Mouse (Mus musculus): Measurements from ENCODE around the gene Card9. TPM values are rescaled to one million over a fixed set of nuclear protein-coding genes. Genes with fewer than 3 reads are reported as not detected.

Gene Card9
- polyA plus RNA-seq (2014; fragmentation: Nextera tagmentation; extraction: Ambion mirVana), result 1.9 and 2.1 TPM in 2 replicates

GRCm38 (mm10) chr2:26360772-26361171, at the start of gene Card9:
Card9 (minus strand) TSS chr2:26360918.
- no peak for ATAC-seq (ENCODE audit: low FRiP score)

GRCm38 (mm10) chr2:26410091-26410490, 49.4 kb upstream of the Card9 start:
- H3K36me3 ChIP-seq (replicated peaks; ENCODE audit: control insufficient read depth, insufficient read depth), result peaks cover 68% of the 10 kb centered on the region
- ATAC-seq (ENCODE audit: low FRiP score), result no peak
- H3K27me3 ChIP-seq (ENCODE audit: control insufficient read depth, insufficient read depth, low read length), result no peaks in the 10 kb centered on the region
- no peak overlapping the region for H3K27ac ChIP-seq
- peaks cover 35% of the 10 kb centered on the region for H3K4me1 ChIP-seq (replicated peaks; ENCODE audit: control insufficient read depth, insufficient read depth, low read length)
- no peak overlapping the region for H3K4me2 ChIP-seq (replicated peaks)
- H3K9ac ChIP-seq, result no peak overlapping the region
- WGBS, result 67% methylated on average over 5 of the region's 5 CpGs
- no peak for DNase-seq (ENCODE audit: low spot score)
- no peak overlapping the region for H3K4me3 ChIP-seq (replicated peaks; ENCODE audit: low read length)
- H3K9me3 ChIP-seq (ENCODE audit: control insufficient read depth, low read length), result no peaks in the 10 kb centered on the region

More at GRCm38 (mm10) chr2:26360772-26361171, at the start of gene Card9:
- WGBS, result 61% methylated on average over 3 of the region's 3 CpGs
- no peak for DNase-seq (ENCODE audit: low spot score)
- Histone ChIP-seq H3K36me3 (replicated peaks; ENCODE audit: control insufficient read depth, insufficient read depth) (peaks cover 38% of the 10 kb centered on the region), H3K9me3 (ENCODE audit: control insufficient read depth, low read length) (no peaks in the 10 kb centered on the region), H3K27ac (no peak within 1 kb of the TSS), H3K4me1 (replicated peaks; ENCODE audit: control insufficient read depth, insufficient read depth, low read length) (no peaks in the 10 kb centered on the region), H3K4me2 (replicated peaks) (no peak within 1 kb of the TSS), H3K4me3 (replicated peaks; ENCODE audit: low read length) (no peak within 1 kb of the TSS), H3K9ac (no peak within 1 kb of the TSS), H3K27me3 (ENCODE audit: control insufficient read depth, insufficient read depth, low read length) (no peaks in the 10 kb centered on the region)

GRCm38 (mm10) chr2:26409362-26409761, 48.6 kb upstream of the Card9 start:
- H3K4me3 ChIP-seq (replicated peaks; ENCODE audit: low read length), result peak overlapping the region; percentile 95
- peaks cover 41% of the 10 kb centered on the region for H3K4me1 ChIP-seq (replicated peaks; ENCODE audit: control insufficient read depth, insufficient read depth, low read length)
- no peak overlapping the region for H3K27ac ChIP-seq
- no peak for DNase-seq (ENCODE audit: low spot score)
- peak overlapping the region; percentile 92 for H3K9ac ChIP-seq
- peak overlapping the region; percentile 99 for H3K4me2 ChIP-seq (replicated peaks)
- no peaks in the 10 kb centered on the region for H3K9me3 ChIP-seq (ENCODE audit: control insufficient read depth, low read length)
- no peaks in the 10 kb centered on the region for H3K27me3 ChIP-seq (ENCODE audit: control insufficient read depth, insufficient read depth, low read length)
- peaks cover 61% of the 10 kb centered on the region for H3K36me3 ChIP-seq (replicated peaks; ENCODE audit: control insufficient read depth, insufficient read depth)
- ATAC-seq (ENCODE audit: low FRiP score), result no peak
- WGBS, result 64% methylated on average over 3 of the region's 3 CpGs

GRCm38 (mm10) chr2:26408515-26409356, 48.0 kb upstream of the Card9 start, which contains the start of gene Inpp5e:
Inpp5e (minus strand) TSS chr2:26409203.
- Histone ChIP-seq H3K36me3 (replicated peaks; ENCODE audit: control insufficient read depth, insufficient read depth) (peaks cover 54% of the 10 kb centered on the region), H3K4me1 (replicated peaks; ENCODE audit: control insufficient read depth, insufficient read depth, low read length) (peaks cover 41% of the 10 kb centered on the region), H3K27me3 (ENCODE audit: control insufficient read depth, insufficient read depth, low read length) (no peaks in the 10 kb centered on the region), H3K9ac (peak within 1 kb of the TSS; percentile 92), H3K9me3 (ENCODE audit: control insufficient read depth, low read length) (no peaks in the 10 kb centered on the region), H3K27ac (peak within 1 kb of the TSS; percentile 79), H3K4me2 (replicated peaks) (peak within 1 kb of the TSS; percentile 99), H3K4me3 (replicated peaks; ENCODE audit: low read length) (peak within 1 kb of the TSS; percentile 95)
- under 1% methylated on average over 57 of the region's 57 CpGs for whole genome bisulfite sequencing
- DNase-seq (ENCODE audit: low spot score) (peak; percentile 98), ATAC-seq (ENCODE audit: low FRiP score) (peak; percentile 92)

- no peaks in the 10 kb centered on the region for H3K27me3 ChIP-seq (ENCODE audit: control insufficient read depth, insufficient read depth, low read length)
- WGBS, result 83% methylated on average over 8 of the region's 8 CpGs
- H3K4me3 ChIP-seq (replicated peaks; ENCODE audit: low read length), result no peak overlapping the region
- no peak overlapping the region for H3K27ac ChIP-seq
- H3K4me1 ChIP-seq (replicated peaks; ENCODE audit: control insufficient read depth, insufficient read depth, low read length), result peaks cover 38% of the 10 kb centered on the region
- DNase-seq (ENCODE audit: low spot score) (no peak), ATAC-seq (ENCODE audit: low FRiP score) (no peak)
- H3K4me2 ChIP-seq (replicated peaks), result no peak overlapping the region
- no peak overlapping the region for H3K9ac ChIP-seq
- H3K9me3 ChIP-seq (ENCODE audit: control insufficient read depth, low read length), result no peaks in the 10 kb centered on the region
- H3K36me3 ChIP-seq (replicated peaks; ENCODE audit: control insufficient read depth, insufficient read depth), result peaks cover 54% of the 10 kb centered on the region
Measured at GRCm38 (mm10) chr2:26403306-26403705, 42.6 kb upstream of the Card9 start.

DNA sequence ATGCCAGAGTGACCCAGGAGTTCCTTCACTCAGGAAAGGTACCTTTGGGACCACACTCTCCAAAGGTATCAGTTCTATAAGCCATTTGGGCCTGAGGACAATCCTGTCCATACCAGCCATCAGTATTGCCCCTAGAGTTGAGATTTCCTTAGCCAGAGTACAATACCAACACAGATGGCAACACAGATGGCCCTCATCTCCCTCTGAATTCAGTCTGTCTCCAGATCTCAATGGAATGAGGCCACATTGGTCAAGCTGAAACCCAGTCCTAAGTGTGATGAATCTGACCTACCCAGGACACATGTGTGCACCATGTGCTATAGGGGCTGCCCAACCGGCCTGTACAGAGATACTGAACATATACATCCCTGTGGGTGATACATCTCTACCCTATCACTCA, 41.5 kb upstream of the Card9 start:
- DNase-seq (ENCODE audit: low spot score) (no peak), ATAC-seq (ENCODE audit: low FRiP score) (no peak)
- H3K36me3 ChIP-seq (replicated peaks; ENCODE audit: control insufficient read depth, insufficient read depth), result peaks cover 59% of the 10 kb centered on the region
- H3K9ac ChIP-seq, result no peak overlapping the region
- 100% methylated on average over 1 of the region's 1 CpGs for WGBS
- H3K4me3 ChIP-seq (replicated peaks; ENCODE audit: low read length), result no peak overlapping the region
- no peaks in the 10 kb centered on the region for H3K9me3 ChIP-seq (ENCODE audit: control insufficient read depth, low read length)
- H3K4me2 ChIP-seq (replicated peaks), result no peak overlapping the region
- H3K4me1 ChIP-seq (replicated peaks; ENCODE audit: control insufficient read depth, insufficient read depth, low read length), result peaks cover 28% of the 10 kb centered on the region
- H3K27ac ChIP-seq, result no peak overlapping the region
- no peaks in the 10 kb centered on the region for H3K27me3 ChIP-seq (ENCODE audit: control insufficient read depth, insufficient read depth, low read length)

DNA sequence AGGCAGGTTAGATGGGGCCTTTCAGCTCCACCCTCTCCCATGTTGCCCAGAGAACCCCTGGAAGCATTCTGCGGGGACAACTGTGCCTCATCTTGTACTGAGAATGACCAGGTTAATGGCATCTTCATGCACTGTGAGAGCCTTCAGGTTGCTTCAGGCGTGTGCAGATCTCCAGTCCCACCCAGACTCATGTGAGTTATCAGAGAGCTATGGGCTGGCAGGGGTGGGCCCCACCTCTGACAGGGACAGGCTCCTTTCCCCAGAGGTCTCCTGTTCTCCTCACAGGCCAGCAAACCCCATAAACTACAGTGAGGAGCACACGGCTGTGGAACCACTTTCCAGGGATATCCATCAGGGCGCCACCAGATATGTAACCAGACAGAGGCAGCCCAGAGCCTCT, 40.3 kb upstream of the Card9 start:
- ATAC-seq (ENCODE audit: low FRiP score) (no peak), DNase-seq (ENCODE audit: low spot score) (no peak)
- WGBS, result 94% methylated on average over 4 of the region's 4 CpGs
- Histone ChIP-seq H3K4me3 (replicated peaks; ENCODE audit: low read length) (no peak overlapping the region), H3K4me2 (replicated peaks) (no peak overlapping the region), H3K4me1 (replicated peaks; ENCODE audit: control insufficient read depth, insufficient read depth, low read length) (peaks cover 15% of the 10 kb centered on the region), H3K36me3 (replicated peaks; ENCODE audit: control insufficient read depth, insufficient read depth) (peaks cover 63% of the 10 kb centered on the region), H3K9ac (no peak overlapping the region), H3K9me3 (ENCODE audit: control insufficient read depth, low read length) (no peaks in the 10 kb centered on the region), H3K27me3 (ENCODE audit: control insufficient read depth, insufficient read depth, low read length) (no peaks in the 10 kb centered on the region), H3K27ac (no peak overlapping the region)

DNA sequence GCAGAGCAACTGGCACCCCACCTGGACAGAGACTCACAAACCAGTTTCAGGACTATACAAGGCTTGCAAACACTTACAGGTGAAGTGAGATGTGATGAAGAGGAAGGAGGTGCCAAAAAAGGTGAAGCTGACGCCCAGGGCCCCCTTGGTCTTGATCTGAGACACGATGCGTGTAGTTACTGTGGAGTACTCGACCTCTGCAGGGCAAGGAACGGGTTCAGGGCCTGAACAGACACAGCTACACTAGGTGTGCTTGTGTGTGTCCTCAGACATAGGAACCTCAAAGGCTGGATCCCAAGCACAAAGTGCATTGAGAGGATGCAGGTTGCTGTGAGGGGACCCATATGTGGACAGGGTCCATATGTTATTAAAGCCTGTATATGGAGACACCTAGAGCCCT, 39.6 kb upstream of the Card9 start:
- no peak for ATAC-seq (ENCODE audit: low FRiP score)
- Histone ChIP-seq H3K9me3 (ENCODE audit: control insufficient read depth, low read length) (no peaks in the 10 kb centered on the region), H3K27ac (no peak overlapping the region), H3K4me2 (replicated peaks) (no peak overlapping the region), H3K9ac (no peak overlapping the region), H3K4me1 (replicated peaks; ENCODE audit: control insufficient read depth, insufficient read depth, low read length) (peaks cover 8% of the 10 kb centered on the region), H3K4me3 (replicated peaks; ENCODE audit: low read length) (no peak overlapping the region), H3K27me3 (ENCODE audit: control insufficient read depth, insufficient read depth, low read length) (no peaks in the 10 kb centered on the region), H3K36me3 (replicated peaks; ENCODE audit: control insufficient read depth, insufficient read depth) (peaks cover 71% of the 10 kb centered on the region)
- WGBS, result 85% methylated on average over 5 of the region's 5 CpGs
- DNase-seq (ENCODE audit: low spot score), result no peak

GRCm38 (mm10) chr2:26399647-26400046, 38.9 kb upstream of the Card9 start:
- no peaks in the 10 kb centered on the region for H3K9me3 ChIP-seq (ENCODE audit: control insufficient read depth, low read length)
- 86% methylated on average over 5 of the region's 5 CpGs for WGBS
- no peak overlapping the region for H3K4me2 ChIP-seq (replicated peaks)
- no peak overlapping the region for H3K4me3 ChIP-seq (replicated peaks; ENCODE audit: low read length)
- no peak for ATAC-seq (ENCODE audit: low FRiP score)
- no peak for DNase-seq (ENCODE audit: low spot score)
- no peaks in the 10 kb centered on the region for H3K27me3 ChIP-seq (ENCODE audit: control insufficient read depth, insufficient read depth, low read length)
- peaks cover 1% of the 10 kb centered on the region for H3K4me1 ChIP-seq (replicated peaks; ENCODE audit: control insufficient read depth, insufficient read depth, low read length)
- no peak overlapping the region for H3K9ac ChIP-seq
- H3K36me3 ChIP-seq (replicated peaks; ENCODE audit: control insufficient read depth, insufficient read depth), result peaks cover 77% of the 10 kb centered on the region
- H3K27ac ChIP-seq, result no peak overlapping the region

Data from hindbrain, embryonic 14.5 days (tissue).